Mouse (Mus musculus): ENCODE measurements around the gene Rufy2. TPM values are rescaled to one million over a fixed set of nuclear protein-coding genes. Genes with fewer than 3 reads are reported as not detected.

Gene Rufy2
- 35.3 and 42.6 TPM in 2 replicates for polyA plus RNA-seq (2015; fragmentation: Nextera tagmentation; extraction: Ambion mirVana)

- H3K27ac ChIP-seq: peak within 1 kb of the TSS; percentile 55
- peak; percentile 82 for ATAC-seq (ENCODE audit: insufficient number of reproducible peaks, insufficient read depth, low FRiP score, low TSS enrichment, low read depth)
- WGBS: under 1% methylated on average over 72 of the region's 77 CpGs
- peak within 1 kb of the TSS; percentile 95 for H3K4me3 ChIP-seq
- peak within 1 kb of the TSS; percentile 90 for H3K9ac ChIP-seq
- no peaks in the 10 kb centered on the region for H3K9me3 ChIP-seq
- H3K27me3 ChIP-seq: no peaks in the 10 kb centered on the region
- peaks cover 29% of the 10 kb centered on the region for H3K36me3 ChIP-seq
- H3K4me2 ChIP-seq: peak within 1 kb of the TSS; percentile 67
- H3K4me1 ChIP-seq: peaks cover 10% of the 10 kb centered on the region
Measured at GRCm38 (mm10) chr10:62980039-62980954, at the start of gene Rufy2. Gene Rufy2 (plus strand): TSS chr10:62980223.

- Histone ChIP-seq H3K27me3 (no peaks in the 10 kb centered on the region), H3K4me3 (no peak overlapping the region), H3K4me2 (no peak overlapping the region), H3K9ac (no peak overlapping the region), H3K9me3 (no peaks in the 10 kb centered on the region), H3K4me1 (no peaks in the 10 kb centered on the region), H3K27ac (no peak overlapping the region), H3K36me3 (peaks cover 68% of the 10 kb centered on the region)
- ATAC-seq (ENCODE audit: insufficient number of reproducible peaks, insufficient read depth, low FRiP score, low TSS enrichment, low read depth): no peak
- WGBS: 97% methylated on average over 1 of the region's 1 CpGs
Measured at GRCm38 (mm10) chr10:62932381-62932780, 47.6 kb upstream of the Rufy2 start.

- H3K9ac ChIP-seq: no peak overlapping the region
- H3K4me2 ChIP-seq: no peak overlapping the region
- H3K27ac ChIP-seq: no peak overlapping the region
- ATAC-seq (ENCODE audit: insufficient number of reproducible peaks, insufficient read depth, low FRiP score, low TSS enrichment, low read depth): no peak
- no peak overlapping the region for H3K4me3 ChIP-seq
- no peaks in the 10 kb centered on the region for H3K9me3 ChIP-seq
- no peaks in the 10 kb centered on the region for H3K27me3 ChIP-seq
- peaks cover 49% of the 10 kb centered on the region for H3K36me3 ChIP-seq
- 87% methylated on average over 10 of the region's 10 CpGs for WGBS
- no peaks in the 10 kb centered on the region for H3K4me1 ChIP-seq
Measured at GRCm38 (mm10) chr10:62944975-62945580, 34.9 kb upstream of the Rufy2 start.

- H3K9ac ChIP-seq: peak within 1 kb of the TSS; percentile 81
- under 1% methylated on average over 68 of the region's 68 CpGs for WGBS
- H3K36me3 ChIP-seq: peaks cover 54% of the 10 kb centered on the region
- peak within 1 kb of the TSS; percentile 78 for H3K4me2 ChIP-seq
- H3K27ac ChIP-seq: peak within 1 kb of the TSS; percentile 83
- H3K4me3 ChIP-seq: peak within 1 kb of the TSS; percentile 69
- no peaks in the 10 kb centered on the region for H3K9me3 ChIP-seq
- no peaks in the 10 kb centered on the region for H3K27me3 ChIP-seq
- ATAC-seq (ENCODE audit: insufficient number of reproducible peaks, insufficient read depth, low FRiP score, low TSS enrichment, low read depth): peak; percentile 84
- no peaks in the 10 kb centered on the region for H3K4me1 ChIP-seq
Measured at GRCm38 (mm10) chr10:62946738-62947471, 33.1 kb upstream of the Rufy2 start, which contains the start of gene Dna2. Gene Dna2 (plus strand): TSS chr10:62947026.

DNA sequence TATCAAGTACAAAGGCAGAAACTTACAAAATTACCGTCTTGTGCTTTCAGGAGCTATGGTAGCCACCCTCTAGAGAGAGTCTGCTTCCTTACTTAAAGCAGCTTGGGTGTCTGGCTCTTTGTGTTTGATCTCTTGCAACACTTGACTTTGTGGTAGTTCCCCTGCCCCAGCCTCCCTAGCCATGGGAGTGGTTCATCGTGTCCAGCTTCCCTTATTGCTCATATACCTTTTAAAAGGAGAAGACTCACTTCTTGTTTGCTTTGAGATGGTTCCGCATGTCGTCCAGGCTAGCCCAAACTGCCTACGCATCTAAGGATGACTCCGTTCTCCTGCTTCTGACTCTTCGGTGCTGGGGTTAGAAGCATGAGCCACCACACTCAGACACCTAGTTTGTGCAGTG lies 31.5 kb upstream of the Rufy2 start:
- no peak for ATAC-seq (ENCODE audit: insufficient number of reproducible peaks, insufficient read depth, low FRiP score, low TSS enrichment, low read depth)
- no peaks in the 10 kb centered on the region for H3K27me3 ChIP-seq

GRCm38 (mm10) chr10:62963956-62964355 lies 16.1 kb upstream of the Rufy2 start:
- no peak overlapping the region for H3K9ac ChIP-seq
- H3K36me3 ChIP-seq: peaks cover 85% of the 10 kb centered on the region
- H3K9me3 ChIP-seq: no peaks in the 10 kb centered on the region
- WGBS: 94% methylated on average over 7 of the region's 7 CpGs
- H3K27ac ChIP-seq: no peak overlapping the region
- H3K4me2 ChIP-seq: no peak overlapping the region
- no peak for ATAC-seq (ENCODE audit: insufficient number of reproducible peaks, insufficient read depth, low FRiP score, low TSS enrichment, low read depth)
- H3K4me3 ChIP-seq: no peak overlapping the region
- no peaks in the 10 kb centered on the region for H3K4me1 ChIP-seq
- no peaks in the 10 kb centered on the region for H3K27me3 ChIP-seq

More for the DNA sequence above, 31.5 kb upstream of the Rufy2 start:
- H3K4me1 ChIP-seq: no peaks in the 10 kb centered on the region
- no peak overlapping the region for H3K4me3 ChIP-seq
- no peaks in the 10 kb centered on the region for H3K9me3 ChIP-seq
- no peak overlapping the region for H3K9ac ChIP-seq
- 92% methylated on average over 7 of the region's 7 CpGs for WGBS
- H3K36me3 ChIP-seq: peaks cover 43% of the 10 kb centered on the region
- no peak overlapping the region for H3K4me2 ChIP-seq
- no peak overlapping the region for H3K27ac ChIP-seq

DNA sequence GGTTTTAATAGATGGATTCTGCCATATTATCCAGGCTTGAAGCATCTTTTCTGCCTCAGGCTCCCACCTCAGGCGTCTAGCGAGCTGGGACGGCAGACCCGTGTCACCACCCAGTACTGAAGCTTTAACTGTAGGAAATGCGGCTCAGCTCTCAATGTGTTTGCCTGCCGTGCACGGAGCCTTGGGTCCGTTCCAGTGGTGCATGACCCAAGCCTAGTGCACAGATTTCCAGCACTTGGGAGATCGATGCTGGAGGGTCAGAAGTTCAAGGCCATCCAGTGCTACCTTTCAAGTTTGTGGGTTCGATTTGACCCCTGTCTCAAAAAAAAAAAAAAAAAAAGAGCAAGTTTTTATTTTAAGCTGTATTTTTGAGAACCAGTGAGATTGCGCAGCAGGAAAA lies 14.2 kb upstream of the Rufy2 start:
- Histone ChIP-seq H3K4me3 (no peak overlapping the region), H3K4me1 (no peaks in the 10 kb centered on the region), H3K27me3 (no peaks in the 10 kb centered on the region), H3K4me2 (no peak overlapping the region), H3K9ac (no peak overlapping the region), H3K9me3 (no peaks in the 10 kb centered on the region), H3K27ac (no peak overlapping the region), H3K36me3 (peaks cover 84% of the 10 kb centered on the region)
- WGBS: 92% methylated on average over 11 of the region's 11 CpGs
- ATAC-seq (ENCODE audit: insufficient number of reproducible peaks, insufficient read depth, low FRiP score, low TSS enrichment, low read depth): no peak

DNA sequence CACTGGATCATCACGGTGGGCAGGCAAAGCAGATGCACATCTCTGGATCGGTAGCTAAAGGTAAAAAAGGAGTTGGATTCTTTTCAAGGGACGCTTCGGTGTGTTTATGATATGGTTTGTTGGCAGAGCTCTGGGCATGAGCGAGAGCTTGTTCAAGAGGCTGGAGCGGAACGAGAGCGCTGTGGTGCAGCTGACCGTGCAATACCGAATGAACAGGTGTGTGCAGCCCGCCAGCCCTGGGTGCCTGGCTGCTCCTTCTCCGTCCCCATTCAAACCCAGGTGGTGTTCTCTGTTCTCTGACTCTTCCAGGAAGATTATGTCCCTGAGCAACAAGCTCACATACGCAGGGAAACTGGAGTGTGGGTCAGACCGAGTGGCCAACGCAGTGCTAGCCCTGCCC lies 13.7 kb upstream of the Rufy2 start:
- H3K4me2 ChIP-seq: no peak overlapping the region
- no peak for ATAC-seq (ENCODE audit: insufficient number of reproducible peaks, insufficient read depth, low FRiP score, low TSS enrichment, low read depth)
- WGBS: 94% methylated on average over 15 of the region's 15 CpGs
- peaks cover 79% of the 10 kb centered on the region for H3K36me3 ChIP-seq
- H3K4me1 ChIP-seq: no peaks in the 10 kb centered on the region
- H3K27ac ChIP-seq: no peak overlapping the region
- no peaks in the 10 kb centered on the region for H3K9me3 ChIP-seq
- H3K9ac ChIP-seq: no peak overlapping the region
- no peaks in the 10 kb centered on the region for H3K27me3 ChIP-seq
- no peak overlapping the region for H3K4me3 ChIP-seq

GRCm38 (mm10) chr10:62971821-62972220 lies 8.2 kb upstream of the Rufy2 start:
- no peaks in the 10 kb centered on the region for H3K4me1 ChIP-seq
- ATAC-seq (ENCODE audit: insufficient number of reproducible peaks, insufficient read depth, low FRiP score, low TSS enrichment, low read depth): no peak
- no peak overlapping the region for H3K4me2 ChIP-seq
- H3K27ac ChIP-seq: no peak overlapping the region
- peaks cover 49% of the 10 kb centered on the region for H3K36me3 ChIP-seq
- no peaks in the 10 kb centered on the region for H3K9me3 ChIP-seq
- no peaks in the 10 kb centered on the region for H3K27me3 ChIP-seq
- H3K9ac ChIP-seq: no peak overlapping the region
- H3K4me3 ChIP-seq: no peak overlapping the region
- 61% methylated on average over 16 of the region's 16 CpGs for WGBS

DNA sequence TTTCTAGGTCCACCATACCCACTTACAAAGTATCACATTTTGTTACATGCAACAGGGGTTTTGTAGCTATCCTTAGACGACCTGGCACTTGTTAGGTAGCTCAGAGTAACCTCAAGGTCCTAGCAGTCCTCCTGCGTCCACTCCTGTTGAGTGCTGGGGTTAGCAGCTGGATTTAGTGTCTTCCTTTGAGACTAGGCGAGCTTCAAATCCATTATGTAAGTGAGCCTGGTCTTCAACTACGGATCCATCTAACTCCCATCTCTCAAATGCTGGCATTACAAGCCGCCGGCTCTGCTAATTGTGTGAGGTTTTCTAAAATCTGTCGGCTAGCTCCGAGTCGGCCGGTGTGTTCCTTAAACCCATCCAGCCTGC lies 370 bp upstream of the Rufy2 start:
- Histone ChIP-seq H3K9me3 (no peaks in the 10 kb centered on the region), H3K9ac (peak overlapping the region; percentile 90), H3K36me3 (peaks cover 24% of the 10 kb centered on the region), H3K27me3 (no peaks in the 10 kb centered on the region), H3K27ac (no peak overlapping the region), H3K4me1 (peaks cover 10% of the 10 kb centered on the region), H3K4me2 (peak overlapping the region; percentile 67), H3K4me3 (peak overlapping the region; percentile 95)
- ATAC-seq (ENCODE audit: insufficient number of reproducible peaks, insufficient read depth, low FRiP score, low TSS enrichment, low read depth): no peak
- 7% methylated on average over 10 of the region's 10 CpGs for WGBS

DNA sequence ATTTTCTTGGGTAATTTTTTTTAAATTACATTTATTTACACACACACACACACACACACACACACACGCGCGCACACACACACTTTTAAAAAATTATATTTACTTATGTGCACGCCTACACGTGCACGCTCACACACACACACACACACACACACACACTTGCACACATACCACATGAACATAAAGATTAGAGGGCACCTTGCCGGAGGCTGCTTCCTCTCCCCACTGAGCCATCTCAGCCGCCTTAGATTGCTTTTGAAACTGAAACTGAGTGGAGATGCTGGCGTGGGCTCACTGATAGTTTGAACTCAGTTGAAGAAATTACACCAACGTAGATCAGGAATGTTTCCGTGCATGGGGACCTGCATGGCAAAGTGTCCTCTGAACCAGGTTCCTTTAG lies 4.0 kb downstream of the Rufy2 start:
- H3K36me3 ChIP-seq: peaks cover 59% of the 10 kb centered on the region
- H3K4me3 ChIP-seq: no peak overlapping the region

More for the DNA sequence above, 4.0 kb downstream of the Rufy2 start:
- no peak overlapping the region for H3K9ac ChIP-seq
- peaks cover 10% of the 10 kb centered on the region for H3K4me1 ChIP-seq
- no peaks in the 10 kb centered on the region for H3K9me3 ChIP-seq
- no peak overlapping the region for H3K27ac ChIP-seq
- H3K27me3 ChIP-seq: no peaks in the 10 kb centered on the region
- no peak for ATAC-seq (ENCODE audit: insufficient number of reproducible peaks, insufficient read depth, low FRiP score, low TSS enrichment, low read depth)
- no peak overlapping the region for H3K4me2 ChIP-seq
- 94% methylated on average over 11 of the region's 11 CpGs for WGBS
